Mouse (Mus musculus) adrenal gland, adult (tissue): ENCODE measurements around the gene Tssk6.

Experiments used
- DNase-seq, 2 experiments: peaks; one replicate each; pipeline ENCODE4 v3.0.0; 2022 to 2023; ENCODE audit warnings: low spot score in 1 of 2; ENCODE audit not compliant: inconsistent age in 2 of 2

Tssk6 gene

DNA sequence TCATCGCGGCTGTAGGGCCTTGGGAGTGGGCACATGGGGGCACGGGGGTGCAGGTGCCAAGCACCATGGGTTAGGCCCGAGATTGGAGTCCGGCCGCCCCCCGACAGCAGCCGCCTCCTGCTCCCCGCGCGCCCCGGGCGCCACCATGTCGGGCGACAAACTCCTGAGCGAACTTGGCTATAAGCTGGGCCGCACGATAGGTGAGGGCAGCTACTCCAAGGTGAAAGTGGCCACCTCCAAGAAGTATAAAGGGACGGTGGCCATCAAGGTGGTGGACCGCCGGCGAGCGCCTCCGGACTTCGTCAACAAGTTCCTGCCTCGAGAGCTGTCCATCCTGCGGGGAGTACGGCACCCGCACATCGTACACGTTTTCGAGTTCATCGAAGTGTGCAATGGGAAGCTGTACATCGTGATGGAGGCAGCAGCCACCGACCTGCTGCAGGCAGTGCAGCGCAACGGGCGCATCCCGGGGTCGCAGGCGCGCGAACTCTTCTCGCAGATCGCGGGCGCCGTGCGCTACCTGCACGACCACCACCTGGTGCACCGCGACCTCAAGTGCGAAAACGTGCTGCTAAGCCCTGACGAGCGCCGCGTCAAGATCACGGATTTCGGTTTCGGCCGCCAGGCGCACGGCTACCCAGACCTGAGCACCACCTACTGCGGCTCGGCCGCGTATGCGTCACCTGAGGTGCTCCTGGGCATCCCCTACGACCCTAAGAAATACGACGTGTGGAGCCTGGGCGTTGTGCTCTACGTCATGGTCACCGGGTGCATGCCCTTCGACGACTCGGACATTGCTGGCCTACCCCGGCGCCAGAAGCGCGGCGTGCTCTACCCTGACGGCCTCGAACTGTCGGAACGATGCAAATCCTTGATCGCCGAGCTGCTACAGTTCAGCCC is at the start of gene Tssk6, which contains the start of the genes Ndufa13 and Yjefn3:
Tssk6 (plus strand) TSS at position 22 of the 900 bp plus-strand sequence.
Ndufa13 (minus strand) TSS at position 396 of the 900 bp plus-strand sequence.
Yjefn3 (minus strand) TSS at position 550 of the 900 bp plus-strand sequence.
- peak in 1 of 2 experiments; percentile 69 for DNase-seq

DNA sequence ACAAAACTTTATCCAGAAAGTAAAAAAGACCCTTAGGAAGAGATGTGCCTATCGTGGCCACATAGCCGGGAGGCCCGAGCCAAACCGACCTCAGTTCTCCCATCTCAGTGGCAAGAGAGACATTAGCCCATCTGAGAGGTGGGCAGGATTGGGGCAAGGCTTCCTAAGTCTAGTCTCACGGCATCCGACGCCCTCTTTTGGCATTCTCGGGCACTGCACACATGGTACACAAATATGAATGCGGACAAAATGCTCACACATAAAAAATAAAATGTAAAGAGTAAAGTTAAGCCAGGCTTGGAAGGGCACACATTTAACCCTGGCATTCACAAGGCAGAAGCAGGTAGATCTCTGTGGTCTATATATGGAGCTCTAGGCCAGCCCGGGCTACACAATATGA is 48.1 kb upstream of the Tssk6 start:
- DNase-seq, result no peak

DNA sequence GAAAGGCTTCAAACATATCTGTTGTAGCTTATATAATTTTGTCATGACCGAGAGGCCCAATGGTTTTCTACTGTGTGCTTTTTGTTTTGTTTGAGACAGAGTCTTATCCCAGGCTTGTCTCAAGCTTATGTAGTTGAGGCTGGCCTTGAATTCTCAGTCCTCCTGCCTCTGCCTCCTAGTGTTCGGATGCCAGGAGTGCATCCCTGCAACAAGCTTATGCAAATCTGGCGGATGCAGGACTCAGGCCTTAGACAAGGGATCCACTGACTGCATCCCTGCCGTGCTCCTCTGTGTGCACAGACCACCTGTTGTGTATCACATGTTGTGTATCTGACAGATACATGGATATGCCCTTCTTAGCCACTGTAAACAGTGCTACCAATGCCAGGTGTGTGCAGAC is 41.2 kb upstream of the Tssk6 start:
- DNase-seq, result no peak

DNA sequence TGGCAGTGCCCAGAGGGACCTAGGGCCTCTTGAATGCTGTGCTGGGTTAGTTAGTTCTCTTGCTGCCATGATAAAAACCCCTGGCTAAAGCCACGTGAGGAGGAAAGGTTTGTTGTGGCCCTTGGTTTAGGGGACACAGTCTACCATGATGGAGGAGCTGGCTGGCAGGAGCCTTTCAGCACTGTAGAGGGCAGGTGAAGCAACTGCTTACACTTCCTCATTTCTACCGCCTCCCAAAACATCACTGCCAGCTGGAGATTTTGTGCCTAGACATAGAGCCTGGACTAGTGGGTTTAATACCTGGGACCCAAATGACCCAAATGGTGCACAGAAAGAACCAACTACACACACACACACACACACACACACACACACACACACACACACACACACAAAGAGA is 40.7 kb upstream of the Tssk6 start:
- no peak for DNase-seq

DNA sequence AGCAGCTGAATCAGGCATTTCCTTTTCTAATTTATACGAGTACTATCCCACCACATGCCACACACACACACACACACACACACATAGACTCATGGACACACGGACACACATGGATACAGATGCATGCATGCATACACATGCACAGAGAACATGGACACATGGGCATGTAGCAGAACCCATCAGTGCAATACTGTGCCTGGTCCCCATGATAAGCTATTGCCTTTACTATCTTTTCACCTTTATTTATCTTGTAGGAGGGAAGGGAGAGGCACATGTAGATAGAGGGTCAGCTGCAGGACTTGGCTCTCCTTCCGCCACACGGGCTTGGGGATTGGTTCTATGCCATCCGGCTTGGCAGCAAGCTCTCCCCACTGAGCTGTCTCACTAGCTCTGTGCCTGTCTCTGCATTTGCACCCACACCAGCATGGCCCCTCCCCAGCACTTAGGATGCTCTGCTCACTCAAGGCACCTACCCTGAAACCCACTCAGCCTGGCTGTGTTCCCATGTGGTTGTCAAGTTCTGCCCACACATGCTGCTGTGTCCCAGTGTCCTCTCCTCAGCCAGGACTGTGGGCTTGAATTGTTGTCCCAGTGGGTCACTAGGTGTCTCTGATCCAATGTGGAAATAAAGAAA is 38.5 kb upstream of the Tssk6 start:
- DNase-seq, result no peak

DNA sequence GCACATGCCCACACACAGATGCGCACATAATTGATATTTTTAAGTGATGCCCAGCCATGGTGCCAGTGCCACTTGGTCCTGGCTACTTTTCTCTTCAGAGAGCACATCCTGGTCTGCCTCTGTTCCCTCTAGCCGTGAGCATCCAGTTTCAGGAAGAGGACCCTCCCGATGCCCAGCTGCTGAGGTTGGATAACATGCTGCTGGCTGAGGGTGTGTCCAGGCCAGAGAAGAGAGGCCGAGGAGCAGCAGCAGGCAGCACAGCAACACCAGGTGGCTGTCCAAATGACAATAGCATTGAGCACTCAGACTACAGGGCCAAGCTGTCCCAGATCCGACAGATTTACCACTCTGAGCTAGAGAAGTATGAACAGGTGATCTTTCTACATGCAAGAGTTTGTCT is 37.8 kb upstream of the Tssk6 start:
- no peak for DNase-seq

DNA sequence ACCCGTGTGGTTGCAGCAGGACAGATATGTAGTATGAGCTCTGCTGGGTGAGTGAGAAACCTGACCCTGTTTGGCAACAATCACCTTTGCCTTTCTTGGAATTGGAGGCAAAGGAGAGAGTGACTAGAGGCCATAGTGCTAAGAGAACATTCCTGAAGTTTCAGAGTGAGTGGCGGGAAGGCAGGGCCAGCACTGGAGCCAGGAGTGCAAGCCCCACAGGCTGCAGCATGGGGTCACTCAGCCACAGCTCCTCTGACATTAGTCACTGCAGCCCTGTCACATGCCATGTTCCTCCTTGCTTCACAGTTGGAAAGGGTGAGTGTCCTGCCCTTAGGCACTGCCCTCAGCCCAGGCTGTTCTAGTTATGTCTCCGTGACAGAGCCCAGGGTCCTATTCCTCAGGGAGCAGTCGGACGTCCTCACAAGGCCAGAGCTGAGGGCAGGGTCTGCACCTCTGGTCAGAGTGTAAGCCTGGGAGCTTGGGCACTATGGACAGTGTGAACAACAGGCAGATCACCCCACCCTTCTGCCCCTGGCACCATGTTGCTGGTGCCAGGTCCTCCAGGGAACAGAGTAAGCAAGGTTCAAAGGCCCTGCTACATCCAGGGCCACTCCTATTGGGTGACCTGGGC is 34.2 kb upstream of the Tssk6 start:
- DNase-seq, result peak in 1 of 2 experiments; percentile 58

DNA sequence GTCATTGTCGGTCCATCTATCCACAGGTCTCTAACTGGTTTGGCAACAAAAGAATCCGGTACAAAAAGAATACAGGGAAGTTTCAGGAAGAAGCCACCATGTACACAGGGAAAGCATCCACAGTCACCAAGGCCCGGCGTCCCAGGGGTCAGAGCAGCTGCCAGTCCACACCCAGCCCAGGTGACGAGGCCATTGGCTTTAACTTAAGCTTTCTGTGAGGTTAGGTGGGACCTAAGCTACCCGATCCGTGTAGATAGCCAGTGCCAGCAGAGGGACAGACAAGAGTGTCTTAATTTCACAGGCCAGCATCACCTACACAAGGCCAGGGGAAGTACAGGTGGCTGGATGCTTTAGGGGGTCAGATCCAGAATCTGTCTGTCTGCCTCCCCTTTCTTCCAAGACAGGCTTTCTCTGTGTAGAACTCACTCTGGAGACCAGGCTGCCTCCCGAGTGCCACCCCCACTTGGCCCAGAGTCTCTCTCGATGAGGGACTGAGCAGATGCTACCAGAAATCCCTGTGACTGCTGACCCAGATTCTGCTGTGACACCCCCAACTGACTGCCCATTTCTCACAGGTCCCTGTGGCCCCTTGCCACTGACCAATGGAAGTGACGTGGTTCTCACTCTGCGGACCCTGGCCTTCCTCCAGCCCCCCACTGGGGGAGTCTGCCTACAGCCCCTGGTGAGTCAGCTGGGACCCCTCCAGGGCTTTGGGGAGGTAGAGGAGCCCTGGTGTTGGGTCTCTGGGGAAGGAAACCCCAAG is 31.8 kb upstream of the Tssk6 start:
- DNase-seq, result no peak

DNA sequence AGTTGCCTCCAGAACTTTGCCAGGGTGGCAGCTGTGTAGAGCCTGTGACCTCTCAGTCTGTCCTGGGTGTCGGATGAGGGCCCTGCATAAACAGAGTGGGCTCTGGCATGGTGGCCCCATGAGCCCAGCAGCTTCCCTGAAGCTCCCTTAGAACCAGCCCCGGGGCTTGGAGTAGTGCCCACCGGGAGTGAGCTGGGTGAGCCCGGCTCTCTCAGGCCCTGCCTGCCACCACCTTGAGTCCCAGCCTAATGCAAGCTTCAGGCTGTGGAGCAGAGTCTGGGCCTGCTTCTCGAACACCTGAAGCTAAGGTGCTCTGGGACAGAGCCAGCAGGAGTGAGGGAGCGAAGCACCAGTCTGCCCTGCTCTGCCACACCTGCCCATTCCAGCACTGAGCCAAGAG is 31.1 kb upstream of the Tssk6 start:
- no peak for DNase-seq

DNA sequence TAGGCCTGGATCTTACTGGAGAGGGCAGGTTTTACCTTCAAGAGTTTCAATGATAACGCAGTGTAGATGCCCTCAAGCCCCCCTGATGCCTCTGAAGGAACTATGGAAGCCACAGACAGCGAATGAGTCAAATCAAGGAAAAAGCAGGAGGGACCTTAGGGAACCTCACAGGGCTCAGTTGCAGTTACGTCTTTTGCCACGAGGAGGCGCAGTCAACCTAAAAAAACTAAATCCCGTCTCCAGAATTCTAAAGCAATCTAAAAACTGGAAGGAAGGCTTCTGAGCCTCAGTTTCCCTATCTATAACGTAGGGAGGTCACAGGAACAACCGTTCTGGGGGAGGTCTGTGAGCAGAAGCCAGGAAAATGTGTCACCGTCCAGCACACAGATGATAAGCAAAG is 27.8 kb upstream of the Tssk6 start:
- peak; percentile 48 to 90 for DNase-seq

DNA sequence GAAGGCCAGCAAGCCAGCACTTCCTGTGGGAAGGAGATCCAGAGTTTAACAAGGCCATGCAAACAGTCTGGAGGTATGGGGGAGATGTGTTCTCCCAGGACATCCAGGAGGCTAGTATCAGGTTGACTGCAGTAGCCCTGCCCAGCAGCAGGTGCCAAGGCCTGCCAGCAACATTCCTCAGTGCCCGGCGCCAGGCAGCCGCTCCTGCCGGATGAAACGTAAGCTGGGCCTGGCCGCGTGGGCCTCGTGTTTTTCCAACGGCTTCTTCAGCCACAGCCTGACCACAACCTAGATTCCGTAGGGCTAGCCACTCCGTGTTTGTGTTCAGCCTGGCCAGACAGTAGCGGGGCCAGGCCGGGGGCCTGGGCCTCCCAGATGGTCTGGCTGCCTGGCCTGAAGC is 27.3 kb upstream of the Tssk6 start:
- no peak for DNase-seq

DNA sequence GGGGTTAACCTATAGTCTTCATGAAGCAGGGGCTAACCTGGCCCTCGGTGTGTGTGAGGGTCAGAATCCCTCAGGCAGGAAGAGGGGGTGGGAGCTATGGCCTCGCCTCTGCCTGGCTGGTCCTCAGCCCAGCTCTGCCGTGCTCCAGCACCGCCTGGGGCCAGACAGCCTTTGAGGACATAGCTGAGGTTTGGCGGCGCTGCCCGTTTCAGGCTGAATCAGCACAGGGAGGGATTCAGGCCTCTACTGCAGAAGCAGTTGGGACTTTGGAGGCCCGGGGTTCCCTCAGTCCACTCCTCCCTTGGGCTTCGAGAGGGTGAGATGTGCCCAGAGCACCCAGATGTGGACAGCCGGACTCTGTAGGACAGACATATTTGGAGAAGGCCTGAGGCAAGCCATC is 25.9 kb upstream of the Tssk6 start:
- DNase-seq, result no peak

DNA sequence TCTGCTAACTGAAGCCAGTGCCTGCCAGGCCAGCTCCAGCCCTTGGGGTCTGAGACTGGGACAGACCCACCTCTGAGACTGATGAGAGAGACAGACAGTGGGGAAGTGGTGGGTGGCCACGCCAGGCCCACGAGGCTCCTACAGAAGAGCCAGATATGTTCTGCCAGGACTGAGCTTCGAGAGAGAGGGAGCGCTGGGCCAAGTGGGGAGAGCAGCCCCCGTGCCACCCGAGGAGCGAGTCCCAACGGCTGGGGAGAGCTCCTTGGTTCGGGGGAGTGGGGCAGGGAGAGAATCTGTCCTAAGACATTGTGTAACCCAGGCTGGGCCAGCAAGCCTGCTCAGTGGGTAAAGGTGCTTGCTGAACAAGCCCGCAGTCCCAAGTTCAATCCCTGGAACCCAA is 25.0 kb upstream of the Tssk6 start:
- no peak for DNase-seq

DNA sequence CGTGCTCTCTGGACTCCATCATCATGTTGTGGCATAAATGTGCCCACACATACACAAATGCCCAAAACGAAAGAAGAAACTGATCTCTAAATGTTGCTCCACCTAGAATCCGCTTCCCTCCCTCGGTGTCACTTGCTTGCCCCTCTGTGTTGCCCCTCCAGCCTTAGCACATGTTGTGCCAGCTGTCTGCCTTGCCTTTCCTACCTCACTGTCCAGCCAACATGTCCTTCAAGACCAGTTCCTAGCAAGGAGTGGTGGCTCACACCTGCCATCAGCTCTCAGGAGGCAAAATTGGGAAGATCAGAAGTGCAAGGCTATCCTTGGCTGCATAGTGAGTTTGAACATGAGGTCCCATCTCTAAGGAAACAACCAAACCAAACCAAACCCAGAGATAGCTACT is 24.6 kb upstream of the Tssk6 start:
- no peak for DNase-seq

DNA sequence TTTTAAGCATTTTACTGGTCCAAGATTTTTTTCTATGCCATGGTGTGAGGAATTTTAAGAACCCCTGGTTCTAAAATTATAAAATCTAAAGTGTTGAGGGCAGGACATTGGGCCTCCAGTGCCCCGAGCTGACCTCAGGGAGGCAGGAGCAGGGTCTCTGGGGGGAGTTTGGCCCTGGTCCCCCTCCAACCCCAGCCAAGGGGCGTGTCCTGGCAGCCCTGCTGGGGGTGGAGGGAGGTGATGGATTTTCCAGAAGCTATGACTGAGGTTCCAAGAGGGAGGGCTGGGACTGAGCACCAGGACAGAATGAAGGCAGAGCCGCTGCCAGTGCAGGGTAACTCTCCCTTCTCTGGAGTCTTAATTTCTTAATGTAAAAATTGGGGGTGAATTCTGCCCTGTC is 24.0 kb upstream of the Tssk6 start:
- DNase-seq, result no peak

DNA sequence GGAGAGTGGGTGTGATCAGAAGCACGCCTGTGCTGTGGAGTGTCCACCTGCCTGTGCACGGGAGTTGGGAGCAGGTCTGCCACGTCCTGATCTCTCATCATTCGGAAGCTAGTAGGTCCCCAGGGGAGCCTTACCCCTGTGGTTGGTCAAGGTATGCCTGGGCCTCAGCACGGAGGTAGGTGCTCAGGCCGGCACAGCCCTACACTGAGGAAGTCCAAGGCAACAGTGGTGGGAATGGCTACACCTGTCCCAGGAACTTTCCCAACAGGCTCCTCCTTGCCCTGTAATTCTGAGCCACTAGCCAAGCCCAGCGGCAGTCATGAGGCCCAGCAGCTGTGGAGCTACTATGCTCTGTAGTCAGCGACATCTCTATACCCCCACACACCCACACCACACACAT is 22.3 kb upstream of the Tssk6 start:
- no peak for DNase-seq

DNA sequence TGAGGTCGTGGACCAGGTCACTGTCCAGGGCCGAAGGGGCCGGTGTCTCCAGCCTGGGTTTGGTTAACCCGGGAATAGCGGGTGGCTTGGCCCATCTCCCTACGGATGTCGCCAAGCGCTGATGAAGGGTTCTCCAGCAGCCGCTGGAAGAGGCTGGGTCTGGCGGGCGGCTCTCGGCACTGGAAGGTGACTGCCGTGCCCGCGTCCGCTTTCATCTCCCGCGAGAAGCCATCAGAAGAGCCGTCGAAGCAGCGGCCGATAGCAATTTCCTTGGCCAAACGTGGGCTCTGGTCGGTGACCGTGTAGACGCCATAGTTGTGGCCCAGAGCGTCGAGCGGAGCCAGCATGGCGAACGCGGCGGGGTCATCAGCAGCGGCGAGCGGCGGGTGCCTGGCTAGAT is 21.1 kb upstream of the Tssk6 start:
- DNase-seq, result no peak

DNA sequence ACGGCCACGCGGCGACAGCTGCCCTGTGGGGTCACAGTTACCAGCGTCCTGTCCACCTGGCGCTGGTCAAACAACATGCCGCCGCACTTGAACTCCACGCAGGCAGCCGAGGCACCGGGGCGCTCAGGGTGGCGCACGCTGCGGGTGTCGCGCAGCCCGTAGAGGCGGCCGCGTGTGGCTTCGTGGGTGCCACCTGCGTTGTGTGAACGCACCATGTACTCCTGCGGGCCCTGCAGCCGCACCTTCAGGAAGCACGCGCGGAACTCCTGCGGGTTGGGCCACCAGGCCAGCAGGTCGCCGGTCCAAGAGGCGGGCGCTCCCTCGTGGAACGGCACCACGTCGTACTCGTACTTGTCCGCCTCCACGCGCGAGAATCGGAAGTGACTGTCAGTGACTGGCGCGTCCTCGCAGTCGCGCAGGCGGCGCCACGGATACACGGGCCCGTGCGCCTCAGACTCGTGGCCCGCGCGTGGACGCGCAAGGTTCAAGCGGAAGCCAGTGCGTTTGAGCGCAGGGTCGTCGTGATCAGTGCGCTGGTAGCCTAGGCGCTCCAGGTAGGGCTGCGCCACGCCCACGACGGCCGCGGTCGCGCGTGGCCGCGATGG is 20.6 kb upstream of the Tssk6 start:
- DNase-seq, result no peak

DNA sequence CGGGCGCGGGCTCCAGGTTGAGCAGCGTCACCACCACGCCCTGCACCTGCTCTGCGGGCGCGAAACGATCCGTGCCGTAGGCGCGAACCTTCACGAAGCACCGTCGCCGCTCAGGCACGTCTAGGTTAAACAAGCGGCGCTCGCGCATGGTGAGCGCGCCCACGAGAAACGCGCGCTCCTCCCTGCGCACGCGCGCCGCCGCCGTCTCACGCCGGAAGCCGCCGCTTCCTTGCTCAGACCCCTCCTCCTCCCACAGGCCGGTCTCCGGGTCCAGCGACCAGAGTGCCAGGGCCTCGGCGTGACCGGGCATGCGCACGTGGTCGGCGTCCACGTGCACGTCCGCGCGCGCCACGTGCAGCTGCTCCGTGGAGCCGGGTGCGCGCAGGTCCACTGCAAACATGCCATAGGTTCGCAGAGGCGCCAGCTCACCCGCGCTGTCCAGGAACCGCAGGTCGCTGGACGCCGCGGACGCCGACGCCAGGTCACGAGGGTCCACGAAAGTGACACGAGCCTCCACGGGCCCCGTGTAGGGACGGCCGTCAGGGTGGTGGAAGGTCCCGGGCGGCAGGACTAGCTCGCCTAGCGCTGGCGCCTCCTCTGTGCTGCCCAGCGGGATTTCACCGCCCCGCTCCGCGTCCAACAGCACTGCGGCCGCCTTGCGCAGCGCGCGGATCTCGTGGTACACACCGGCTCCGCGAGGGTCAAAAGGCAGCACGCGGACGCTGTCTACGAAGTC is 19.8 kb upstream of the Tssk6 start:
- DNase-seq, result peak; percentile 34 to 53
